Mouse (Mus musculus) kidney, adult 2 months (tissue): ENCODE results near the gene Gm20708.

Source experiments
- CTCF ChIP-seq: fragments of 200-500 bp; conservative IDR thresholded peaks from 2 replicates; pipeline ENCODE4 v1.5.1; 2011; ENCODE audit warnings: low read depth, mild to moderate bottlenecking, control low read depth, low read length, moderate library complexity, mixed read lengths; ENCODE audit not compliant: insufficient read depth, insufficient read length
- POLR2A ChIP-seq: fragments of 200-500 bp; IDR thresholded peaks from one replicate; pipeline ENCODE4 v1.6.1; 2011; ENCODE audit warnings: low read depth, low read length, control low read depth

- TF ChIP-seq CTCF (no peak), POLR2A (no peak)
Observed at GRCm38 (mm10) chr11:117860601-117861000, 51.1 kb downstream of the Gm20708 start, which contains the start of gene Tmem235.
